Comparison of ENCODE assay signal across 20 mouse cellular contexts in the genomic region with DNA sequence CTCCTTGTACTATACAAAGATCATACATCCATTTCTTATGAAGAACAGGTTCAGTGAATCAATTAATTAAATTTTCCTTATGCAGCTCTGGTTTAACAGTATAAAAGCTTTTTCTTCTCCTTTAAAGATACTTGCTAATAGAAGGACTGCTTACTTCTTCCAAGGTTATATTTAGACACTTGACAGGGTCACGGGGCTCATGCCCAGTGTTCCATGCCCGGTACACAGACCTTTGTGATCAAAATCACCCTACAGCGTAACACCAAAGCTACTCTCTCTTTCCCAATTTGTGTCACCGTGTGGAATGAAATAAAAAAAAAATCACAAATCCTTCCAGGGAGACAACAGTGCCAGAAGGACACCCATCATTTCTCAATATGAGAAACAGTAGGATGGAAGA. TPM values are rescaled to one million over a fixed set of nuclear protein-coding genes. Genes with fewer than 3 reads are reported as not detected.
"Had no signal": no experiment of that assay in that cellular context is flagged by ENCODE, and none has a peak within 500 bp of the region (broad histone marks: within the 10 kb centered on the region; RNA-seq: fewer than 3 reads in every experiment).

No protein-coding gene starts in this region.

- H3K9ac ChIP-seq: lung, embryonic 15.5 days; midbrain, embryonic 13.5 days; midbrain, embryonic 15.5 days; neural tube, embryonic 12.5 days; stomach, embryonic 15.5 days had no signal

- H3K9me3 ChIP-seq: lung, embryonic 15.5 days; megakaryocyte, embryonic 14.5 days; midbrain, embryonic 13.5 days; midbrain, embryonic 15.5 days; neural tube, embryonic 12.5 days; stomach, embryonic 15.5 days had no signal

- H3K36me3 ChIP-seq: lung, embryonic 15.5 days; midbrain, embryonic 13.5 days; midbrain, embryonic 15.5 days; neural tube, embryonic 12.5 days; stomach, embryonic 15.5 days had no signal

- H3K4me2 ChIP-seq: lung, embryonic 15.5 days; midbrain, embryonic 11.5 days; midbrain, embryonic 13.5 days; midbrain, embryonic 15.5 days; neural tube, embryonic 12.5 days; stomach, embryonic 15.5 days had no signal

- DNase-seq: lung, adult 2 months; lung, postnatal 14 days; lung, postnatal 36 days; right cerebral cortex, postnatal 14 days; thymus, adult 2 months; thymus, postnatal 25 days; thymus, postnatal 4 days had no signal

- H3K4me3 ChIP-seq: lung, embryonic 15.5 days; megakaryocyte, embryonic 14.5 days; midbrain, embryonic 13.5 days; midbrain, embryonic 15.5 days; neural tube, embryonic 12.5 days; stomach, embryonic 15.5 days had no signal

- ATAC-seq: lung, postnatal 0 days; midbrain, embryonic 15.5 days had no signal

- H3K27ac ChIP-seq: lung, embryonic 15.5 days; macrophage; midbrain, embryonic 13.5 days; midbrain, embryonic 15.5 days; neural tube, embryonic 12.5 days; stomach, embryonic 15.5 days; stomach, postnatal 0 days had no signal

- H3K27me3 ChIP-seq: lung, embryonic 15.5 days; megakaryocyte, embryonic 14.5 days; midbrain, embryonic 13.5 days; midbrain, embryonic 15.5 days; neural tube, embryonic 12.5 days; stomach, embryonic 15.5 days had no signal

- H3K4me1 ChIP-seq: lung, embryonic 15.5 days; megakaryocyte, embryonic 14.5 days; midbrain, embryonic 15.5 days; neural tube, embryonic 12.5 days; stomach, embryonic 15.5 days had no signal

RNA-seq across cellular contexts. Expression of gene Pcdh15, which starts 48.8 kb away (rescaled TPM):
- total RNA-seq: megakaryocyte progenitor cell, adult 5-6 weeks; monocyte, adult 5-6 weeks; neutrophil, adult 5-6 weeks had no signal
- polyA plus RNA-seq: macrophage had no signal
